Mouse (Mus musculus) c-Kit-positive CD71-positive TER-119-negative erythroid progenitor cells, embryonic 14.5 days (primary cell): ENCODE data around the gene Faf2.
"Not testable (repeated sequence)": the region's sequence is repeated elsewhere in the genome, so short reads cannot be mapped to it uniquely, and the experiment has no call there.

Experiments used
- DNase-seq: peaks from one replicate; pipeline ENCODE4 v3.0.0-alpha.2; 2013; ENCODE audit warnings: low read depth

Faf2 gene

GRCm38 (mm10) chr13:54607204-54607603, 14.4 kb upstream of the Faf2 start:
- DNase-seq = no peak

DNA sequence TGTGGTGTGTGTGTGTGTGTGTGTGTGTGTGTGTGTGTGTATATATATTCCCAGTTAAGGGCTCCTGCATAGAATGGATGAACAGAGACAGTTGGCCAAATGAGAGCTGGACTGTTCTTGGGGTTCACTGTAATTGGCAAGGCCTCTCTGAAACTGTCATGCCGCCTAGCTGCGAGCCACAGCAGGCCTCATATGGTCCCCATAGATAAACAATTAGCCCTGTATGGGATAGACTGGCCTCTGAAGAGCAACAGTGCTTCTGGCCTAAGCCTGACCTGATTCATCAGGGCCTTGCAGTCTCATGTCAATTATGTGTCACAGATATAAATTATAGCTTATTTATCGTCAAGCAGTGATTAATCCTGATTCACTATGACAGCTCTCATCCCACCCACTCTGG, 13.6 kb upstream of the Faf2 start:
- DNase-seq = no peak

DNA sequence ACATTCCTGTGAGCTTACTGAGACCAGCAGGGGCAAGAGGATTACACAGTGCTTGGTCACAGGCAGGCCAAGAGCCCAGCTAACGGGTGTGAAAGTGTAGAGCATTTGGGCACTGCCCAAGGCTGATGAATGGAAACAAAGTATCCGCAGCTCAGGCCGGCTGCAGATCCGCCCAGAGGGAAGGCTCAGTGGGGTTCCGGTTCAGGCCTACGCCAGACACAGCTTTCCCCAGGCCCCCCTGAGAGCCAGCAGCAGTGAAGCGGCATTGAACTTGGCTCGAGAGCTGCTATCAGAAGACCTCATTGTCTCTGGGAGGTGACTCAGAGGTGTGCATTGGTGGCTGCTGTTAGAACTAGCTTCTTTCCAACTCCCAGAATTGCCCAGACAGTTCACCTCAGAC, 12.9 kb upstream of the Faf2 start:
- DNase-seq = no peak

DNA sequence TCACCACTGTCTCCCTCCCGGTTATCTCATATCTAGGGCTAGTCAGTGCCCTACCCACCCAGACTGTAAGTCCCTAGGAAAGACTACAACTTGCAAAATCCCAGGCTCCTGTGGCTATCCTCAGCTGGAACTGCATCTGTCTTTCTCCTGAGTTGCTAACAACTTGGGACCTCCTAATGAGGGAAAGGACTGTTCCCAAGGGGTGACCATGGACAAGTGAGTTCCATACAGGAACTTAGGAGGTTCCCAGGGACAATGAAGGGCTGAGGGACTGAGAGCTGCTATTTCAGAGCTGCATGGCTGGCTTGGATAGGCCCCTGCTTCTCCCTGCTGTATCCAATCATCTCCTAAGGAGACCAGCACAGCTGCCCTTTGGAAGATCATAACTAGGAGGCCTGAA, 12.3 kb upstream of the Faf2 start:
- no peak for DNase-seq

DNA sequence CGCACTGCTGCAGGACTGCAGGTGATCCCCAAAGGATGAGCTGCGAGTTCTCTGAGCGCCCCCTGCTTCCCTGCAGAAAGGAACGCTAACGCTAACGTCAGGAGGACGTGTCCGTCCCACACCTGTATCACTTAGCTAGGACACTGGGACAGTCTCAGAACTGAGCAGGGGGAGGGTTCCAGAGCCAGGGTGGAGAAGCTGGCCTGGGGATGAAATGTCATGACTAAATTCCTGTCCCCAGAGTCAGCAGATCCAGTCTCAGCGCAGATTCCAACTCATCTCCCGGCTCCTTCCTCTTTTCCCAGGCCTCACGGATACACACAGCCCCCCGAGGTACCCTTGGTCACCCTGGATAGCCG, 11.0 kb upstream of the Faf2 start:
- DNase-seq = no peak

DNA sequence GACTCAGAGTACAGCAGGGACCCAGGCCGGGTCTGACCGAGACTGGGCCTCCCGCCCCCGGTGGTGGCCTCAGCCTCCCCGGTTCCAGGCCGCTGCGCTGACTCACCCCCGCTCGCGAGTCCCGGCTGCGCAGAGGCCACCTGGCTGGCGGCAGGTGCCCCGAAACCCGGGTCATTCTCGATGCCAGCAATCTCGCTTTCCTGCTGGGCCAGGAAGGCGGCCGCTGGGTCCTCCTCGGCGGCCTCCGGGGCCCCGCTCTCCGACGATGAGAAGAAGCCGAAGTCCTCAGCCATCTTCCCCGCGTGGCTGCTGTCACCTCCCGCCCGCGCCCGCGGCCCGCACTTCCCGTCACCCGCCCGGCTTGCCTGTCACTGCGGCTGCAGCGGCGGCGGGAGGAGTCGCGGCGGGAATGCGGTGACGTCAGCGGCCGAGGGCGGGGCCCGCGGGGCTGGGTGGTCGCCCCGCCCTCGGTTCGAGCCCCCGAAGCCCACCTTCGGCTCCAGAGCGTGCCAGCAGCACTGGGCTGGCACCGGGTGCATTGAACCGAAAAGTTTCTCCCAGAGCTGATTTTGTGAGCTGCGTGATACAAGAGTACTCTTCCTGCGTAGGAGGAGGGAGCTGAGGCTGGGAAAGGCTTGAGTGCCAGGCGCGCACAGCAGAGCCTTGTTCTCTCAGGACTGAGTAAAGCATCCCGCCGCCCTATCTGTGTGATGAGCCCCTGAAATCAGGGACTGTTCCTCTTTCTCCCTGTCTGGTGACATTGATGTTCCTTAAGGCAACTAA, 10.4 kb upstream of the Faf2 start, which contains the start of gene Cltb:
Cltb (minus strand) TSS at position 373 of the 783 bp plus-strand sequence.
- no peak for DNase-seq

DNA sequence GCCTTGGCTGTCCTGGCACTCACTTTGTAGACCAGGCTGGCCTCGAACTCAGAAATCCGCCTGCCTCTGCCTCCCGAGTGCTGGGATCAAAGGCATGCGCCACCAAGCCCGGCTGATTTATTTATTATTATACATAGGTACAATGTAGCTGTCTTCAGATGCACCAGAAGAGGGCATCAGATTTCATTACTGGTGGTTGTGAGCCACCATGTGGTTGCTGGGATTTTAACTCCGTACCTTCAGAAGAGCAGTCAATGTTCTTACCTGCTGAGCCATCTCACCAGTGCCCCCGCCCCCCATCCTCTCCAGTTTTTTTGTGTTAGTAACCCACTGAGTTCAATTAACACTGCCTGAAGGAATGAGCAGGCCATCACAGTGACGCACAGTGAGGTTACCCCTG, 8.4 kb upstream of the Faf2 start:
- not testable (repeated sequence) for DNase-seq

DNA sequence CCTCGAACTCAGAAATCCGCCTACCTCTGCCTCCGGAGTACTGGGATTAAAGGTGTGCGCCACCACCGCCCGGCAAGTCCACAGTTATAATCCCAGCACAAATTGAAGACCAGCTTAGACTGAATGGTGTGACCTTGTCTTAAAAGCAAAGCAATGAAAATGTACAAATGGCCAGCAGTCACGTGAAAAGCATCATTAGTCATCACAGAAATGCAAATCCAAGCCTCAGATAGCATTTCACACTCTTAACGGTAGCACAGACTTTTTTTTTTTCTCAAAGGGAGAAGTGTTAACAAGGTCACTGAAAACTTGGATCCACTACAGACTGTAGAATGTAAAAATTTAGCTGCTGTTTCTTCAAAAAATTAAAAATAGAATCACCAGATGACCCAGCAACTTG, 5.3 kb upstream of the Faf2 start:
- no peak for DNase-seq

GRCm38 (mm10) chr13:54616998-54617397, 4.6 kb upstream of the Faf2 start:
- no peak for DNase-seq

- no peak for DNase-seq
Measured at GRCm38 (mm10) chr13:54621960-54622521, 457 bp downstream of the Faf2 start.

GRCm38 (mm10) chr13:54629128-54629527, 7.5 kb downstream of the Faf2 start:
- no peak for DNase-seq

DNA sequence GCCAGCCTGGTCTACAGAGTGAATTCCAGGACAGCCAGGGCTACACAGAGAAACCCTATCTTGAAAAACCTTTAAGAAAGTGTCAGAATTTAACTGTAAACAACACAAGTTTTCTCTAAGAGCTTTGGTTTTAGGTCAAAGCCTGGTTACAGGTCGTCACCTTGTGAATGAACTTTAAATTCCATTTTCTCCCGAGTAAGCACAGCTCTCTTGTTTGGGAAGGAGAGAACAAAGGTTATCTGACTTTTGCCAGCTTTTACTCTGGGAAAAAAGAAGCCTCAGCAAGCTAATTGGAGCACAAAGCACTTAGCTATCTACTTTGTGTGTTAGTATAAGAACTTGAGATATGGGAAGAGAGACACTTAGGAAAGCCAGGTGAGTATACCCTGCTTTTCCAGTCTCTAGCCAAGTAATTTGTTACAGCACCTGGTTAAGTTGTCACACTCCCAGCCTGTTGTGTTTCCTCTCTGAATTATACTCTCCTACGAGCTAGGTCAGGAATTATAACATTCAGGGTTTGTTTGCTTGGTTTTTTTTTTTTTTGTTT, 11.2 kb downstream of the Faf2 start:
- DNase-seq = no peak

- no peak for DNase-seq
Measured at GRCm38 (mm10) chr13:54635011-54635410, 13.4 kb downstream of the Faf2 start.

DNA sequence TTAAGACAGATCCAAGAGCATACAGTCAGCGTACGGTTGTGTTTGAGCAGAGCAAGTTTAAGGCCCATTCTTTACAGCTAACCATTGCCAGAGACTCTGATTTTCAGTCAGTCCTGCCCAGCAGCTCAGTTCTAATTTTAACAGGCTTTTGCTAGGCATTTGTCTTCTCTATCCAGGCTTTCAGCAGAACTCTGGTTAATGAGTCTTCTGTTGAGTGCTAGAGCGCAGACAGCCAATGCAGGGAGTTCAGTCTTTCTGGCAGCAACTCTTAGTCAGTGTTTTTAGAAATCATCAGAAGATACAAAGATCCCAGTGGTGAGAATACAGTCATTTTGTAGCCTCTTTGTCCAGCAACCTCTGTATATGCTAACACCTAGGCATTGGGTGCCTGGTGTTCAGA, 28.9 kb downstream of the Faf2 start:
- no peak for DNase-seq

DNA sequence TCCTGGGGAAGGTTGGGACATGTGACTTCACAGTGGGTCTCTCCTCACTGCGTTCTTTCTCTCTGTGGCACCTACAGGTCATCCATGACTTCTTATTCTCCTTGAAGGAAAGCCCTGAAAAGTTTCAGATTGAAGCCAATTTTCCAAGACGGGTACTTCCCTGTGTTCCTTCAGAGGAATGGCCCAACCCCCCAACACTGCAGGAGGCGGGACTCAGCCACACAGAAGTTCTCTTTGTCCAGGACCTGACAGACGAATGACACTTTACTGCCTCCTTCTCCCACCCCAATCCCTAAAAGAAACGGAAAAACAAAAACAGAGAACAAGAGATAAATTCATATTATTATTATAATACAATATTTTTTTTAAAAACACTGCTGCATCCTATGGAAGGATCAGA, 39.3 kb downstream of the Faf2 start:
- DNase-seq = no peak

GRCm38 (mm10) chr13:54661358-54661757, 39.8 kb downstream of the Faf2 start:
- DNase-seq = no peak

GRCm38 (mm10) chr13:54663999-54664398, 42.4 kb downstream of the Faf2 start:
- DNase-seq = no peak

- no peak for DNase-seq
Measured at GRCm38 (mm10) chr13:54664509-54664908, 42.9 kb downstream of the Faf2 start.

DNA sequence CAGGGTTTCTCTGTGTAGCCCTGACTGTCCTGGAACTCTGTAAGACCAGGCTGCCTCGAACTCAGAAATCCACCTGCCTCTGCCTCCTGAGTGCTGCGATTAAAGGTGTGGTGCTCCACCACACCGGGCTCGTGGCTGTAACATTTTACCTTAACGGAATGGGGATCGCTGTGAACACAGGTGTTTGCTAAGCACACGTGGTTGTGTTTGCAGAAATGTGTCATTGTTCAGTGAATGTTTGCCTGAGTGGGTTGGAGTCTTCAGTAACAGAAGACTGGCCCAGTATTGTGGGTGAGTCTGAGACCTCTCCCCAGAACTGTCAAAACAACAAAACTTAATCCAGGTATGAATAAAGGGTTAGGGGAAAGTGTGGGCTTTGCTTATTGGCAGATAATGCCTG, 43.5 kb downstream of the Faf2 start:
- DNase-seq = no peak

DNA sequence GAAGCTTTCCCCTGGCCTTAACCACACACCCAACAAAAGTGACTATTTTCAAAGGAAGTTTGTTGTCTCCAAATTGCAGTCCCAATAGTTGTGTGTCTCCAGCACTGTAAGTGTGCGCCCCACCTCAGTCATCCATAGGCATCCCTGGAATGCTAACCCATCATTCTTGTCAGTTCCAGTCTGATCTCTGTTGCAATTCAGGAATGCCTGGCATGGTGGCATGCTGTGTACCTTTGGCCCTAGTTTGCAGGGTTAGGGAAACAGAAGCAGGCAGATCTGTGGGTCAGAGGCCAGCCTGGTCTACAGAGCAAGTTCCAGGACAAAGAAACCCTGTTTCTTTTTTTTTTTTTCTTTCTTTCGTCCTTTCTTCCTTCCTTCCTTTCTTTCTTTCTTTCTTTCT, 48.9 kb downstream of the Faf2 start:
- DNase-seq = no peak

GRCm38 (mm10) chr13:54675895-54676590, 54.5 kb downstream of the Faf2 start:
- no peak for DNase-seq

DNA sequence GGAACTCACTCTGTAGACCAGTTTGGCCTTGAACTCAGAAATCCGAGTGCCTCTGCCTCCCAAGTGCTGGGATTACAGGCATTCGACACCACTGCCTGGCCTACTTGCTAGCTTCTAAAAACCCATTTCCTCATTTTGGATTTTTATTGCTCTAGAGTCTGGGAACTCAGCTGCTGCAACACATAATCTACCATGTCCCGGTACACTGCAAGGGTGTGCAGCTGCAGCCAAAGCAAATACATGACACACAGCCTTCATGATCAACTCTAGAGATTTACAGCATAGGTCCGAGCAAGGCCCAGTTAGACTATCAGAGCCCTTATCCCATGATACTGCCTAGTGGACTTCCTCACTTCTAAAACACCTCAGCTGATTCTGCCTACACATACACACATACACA, 56.7 kb downstream of the Faf2 start:
- no peak for DNase-seq

DNA sequence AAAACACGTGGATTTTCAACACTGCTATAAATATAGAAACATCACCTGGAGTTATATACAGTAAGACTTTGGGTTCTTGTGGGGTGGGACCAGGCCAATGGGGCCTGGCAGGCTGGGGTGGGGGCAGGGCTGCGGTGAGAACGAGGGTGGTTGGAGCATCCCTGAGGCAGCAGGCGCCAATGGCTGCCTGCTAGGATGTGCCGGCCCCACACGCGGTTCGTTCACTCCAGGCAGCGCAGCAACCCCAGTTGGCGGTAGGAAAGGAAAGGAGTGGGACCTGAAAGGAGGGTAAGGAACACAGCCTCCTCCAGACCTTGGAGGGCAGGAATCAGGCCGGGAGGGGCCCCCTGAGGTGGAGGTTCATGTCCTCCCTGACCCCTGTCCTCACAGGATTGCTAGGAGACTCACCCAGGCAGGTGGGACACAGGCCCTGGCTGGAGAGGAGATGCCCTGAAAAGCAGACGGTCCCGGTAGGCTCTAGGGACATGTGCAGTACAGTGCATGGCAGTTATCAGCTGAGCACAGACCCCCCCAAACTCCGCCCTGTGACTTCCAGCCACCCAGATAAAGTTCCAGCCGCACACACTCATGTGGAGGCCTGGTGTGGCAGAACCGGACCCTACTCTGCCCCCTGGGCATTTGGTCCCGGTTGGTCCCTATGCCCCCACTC, 58.7 kb downstream of the Faf2 start:
- peak; percentile 75 for DNase-seq
